Mouse (Mus musculus): Measurements from ENCODE around the gene Lmntd1.

- TF ChIP-seq POLR2A (IDR thresholded peaks at IDR 0.05; ENCODE audit: low read depth, low read length) (no peak), CTCF (IDR thresholded peaks at IDR 0.05; ENCODE audit: extremely low read depth, insufficient read depth, insufficient read length, insufficient replicate concordance) (no peak)
These were observed 41.6 kb upstream of the Lmntd1 start for GRCm38 (mm10) chr6:145655678-145656077.
